8 mouse cellular contexts compared by ENCODE assay signal in genomic region chr2:172042125-172042524, GRCm38 (mm10). TPM values are rescaled to one million over a fixed set of nuclear protein-coding genes. Genes with fewer than 3 reads are reported as not detected.
DNase-seq lines count a peak whose midpoint lies in the region; ATAC-seq lines count a peak whose summit lies in the region.

No protein-coding gene starts in this region.

- peak; percentile 95 for DNase-seq in ZHBTc4 (ENCODE audit: low read depth, low spot score)
- DNase-seq in cerebellum, postnatal 4 days (ENCODE audit: low spot score in 2 of 2) = peak; percentile 55 to 63
- DNase-seq in gastrocnemius, postnatal 14 days = peak; percentile 75
- DNase-seq in left cerebral cortex, adult 9 months (ENCODE audit: low spot score in 2 of 2) = peak; percentile 4 to 68
- peak; percentile 89 for DNase-seq in mesoderm, embryonic 11.5 days (ENCODE audit: low read depth, low spot score)
- peak; percentile 70 for DNase-seq in right cerebral cortex, postnatal 4 days

- no peaks in the 10 kb centered on the region for H3K36me3 ChIP-seq in intestine, embryonic 15.5 days

- intact Hi-C loops in gastrocnemius, postnatal 14 days (cut with DNase I; ENCODE audit: low total_unique reads) = no loop called here

- H3K4me1 ChIP-seq in intestine, embryonic 15.5 days (replicated peaks) = peaks cover 13% of the 10 kb centered on the region; the same call in 1 of the 2 replicates

- ATAC-seq in intestine, embryonic 15.5 days = peak; percentile 91
- no peak for ATAC-seq in activated CD4-positive, CD25-positive, alpha-beta regulatory T cell, adult 4 months

- H3K27ac ChIP-seq in intestine, embryonic 15.5 days = no peak overlapping the region

- under 1% methylated on average over 34 of the region's 34 CpGs for WGBS in intestine, embryonic 15.5 days

- peaks cover 41% of the 10 kb centered on the region for H3K27me3 ChIP-seq in intestine, embryonic 15.5 days (replicated peaks)

- no peak overlapping the region for H3K9ac ChIP-seq in intestine, embryonic 15.5 days

- H3K4me3 ChIP-seq in intestine, embryonic 15.5 days (replicated peaks) = peak overlapping the region; percentile 19

- peak overlapping the region; percentile 48 for H3K4me2 ChIP-seq in intestine, embryonic 15.5 days (replicated peaks)

- H3K9me3 ChIP-seq in intestine, embryonic 15.5 days = no peaks in the 10 kb centered on the region

RNA-seq across cellular contexts. Expression of gene Cbln4, which starts 1.1 kb away (rescaled TPM):
- not detected for total RNA-seq in gastrocnemius, postnatal 14 days (2021)
- polyA plus RNA-seq in intestine, embryonic 15.5 days (2015; fragmentation: Nextera tagmentation; extraction: Ambion mirVana) = 0.05 and 0.15 TPM in 2 replicates
- not detected for polyA plus RNA-seq in activated CD4-positive, CD25-positive, alpha-beta regulatory T cell, adult 4 months (2017; shearing (Covaris generic))

Comparison
In these comparisons a context has a peak if more than half of its experiments do, and no peak if none do; other contexts are left out.
1. DNase-seq: peak in every context shown above with its lines; median percentile 95 in ZHBTc4; 89 in mesoderm, embryonic 11.5 days; 75 in gastrocnemius, postnatal 14 days; 70 in right cerebral cortex, postnatal 4 days; 59 in cerebellum, postnatal 4 days; 36 in left cerebral cortex, adult 9 months.